Mouse (Mus musculus): ENCODE results near the gene Cmpk1.

Gene Cmpk1

GRCm38 (mm10) chr4:114942583-114942982, 44.5 kb downstream of the Cmpk1 start:
- peak; percentile 23 for DNase-seq

GRCm38 (mm10) chr4:114942112-114942511, 44.9 kb downstream of the Cmpk1 start:
- DNase-seq: peak; percentile 11

GRCm38 (mm10) chr4:114941311-114941710, 45.7 kb downstream of the Cmpk1 start:
- no peak for DNase-seq

GRCm38 (mm10) chr4:114938248-114938647, 48.8 kb downstream of the Cmpk1 start:
- DNase-seq: no peak

- no peak for DNase-seq
These were observed 49.5 kb downstream of the Cmpk1 start for GRCm38 (mm10) chr4:114937459-114938047.

GRCm38 (mm10) chr4:114934188-114934587, 52.9 kb downstream of the Cmpk1 start:
- DNase-seq: no peak

- no peak for DNase-seq
These were observed 54.3 kb downstream of the Cmpk1 start for GRCm38 (mm10) chr4:114932747-114933146.

GRCm38 (mm10) chr4:114929155-114929554, 57.9 kb downstream of the Cmpk1 start:
- no peak for DNase-seq

- DNase-seq: no peak
These were observed 61.1 kb downstream of the Cmpk1 start, which contains the start of gene Foxe3 for GRCm38 (mm10) chr4:114925917-114926312. Gene Foxe3, minus strand, starts transcription at chr4:114926013.

GRCm38 (mm10) chr4:114924971-114925916, 61.8 kb downstream of the Cmpk1 start:
- peak; percentile 62 for DNase-seq

- DNase-seq: peak; percentile 79
These were observed 70.0 kb downstream of the Cmpk1 start for GRCm38 (mm10) chr4:114917091-114917490.

- DNase-seq: no peak
These were observed 71.0 kb downstream of the Cmpk1 start for GRCm38 (mm10) chr4:114916056-114916455.

- DNase-seq: peak; percentile 89
These were observed 73.5 kb downstream of the Cmpk1 start for GRCm38 (mm10) chr4:114913594-114913962.

GRCm38 (mm10) chr4:114912705-114913593, 74.1 kb downstream of the Cmpk1 start:
- peak; percentile 37 for DNase-seq

GRCm38 (mm10) chr4:114909602-114910484, 77.2 kb downstream of the Cmpk1 start:
- peak; percentile 81 for DNase-seq
